Mouse (Mus musculus): Measurements from ENCODE around the gene Wtap. TPM values are rescaled to one million over a fixed set of nuclear protein-coding genes. Genes with fewer than 3 reads are reported as not detected.

The Wtap gene
- polyA plus RNA-seq, 1 experiment, result 31.2 TPM

DNA sequence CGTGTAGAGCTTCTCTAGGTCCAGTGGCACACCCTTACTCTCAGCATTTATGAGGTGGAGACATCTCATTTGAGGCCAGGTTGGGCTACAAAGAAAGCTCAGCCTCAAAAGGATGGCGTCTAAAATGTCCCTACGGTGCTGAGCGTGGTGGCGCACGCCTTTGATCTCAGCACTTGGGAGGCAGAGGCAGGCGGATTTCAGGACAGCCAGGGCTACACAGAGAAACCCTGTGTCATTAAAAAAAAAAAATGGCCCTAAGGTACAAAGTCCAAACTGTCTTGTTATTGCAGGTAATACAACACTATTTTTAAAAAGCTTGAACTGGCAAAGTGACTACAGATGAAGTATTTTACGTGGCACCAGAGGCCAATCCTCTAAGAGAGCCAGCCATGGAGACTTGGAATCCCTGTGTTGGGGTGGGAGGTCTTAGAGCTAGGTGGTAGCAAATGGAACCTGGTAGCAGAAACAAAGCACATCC lies 68.2 kb downstream of the Wtap start:
- TF ChIP-seq POLR2A (IDR thresholded peaks at IDR 0.05; ENCODE audit: control insufficient read depth, extremely low read depth, insufficient read depth, low read length, poor library complexity), result no peak
- no peak overlapping the region for H3K27ac ChIP-seq (ENCODE audit: control insufficient read depth, insufficient read depth, low read length)
- no peak overlapping the region for H3K4me3 ChIP-seq (ENCODE audit: control insufficient read depth, insufficient read depth, low read length)
- 95% methylated on average over 8 of the region's 8 CpGs for WGBS
- peaks cover 50% of the 10 kb centered on the region for H3K36me3 ChIP-seq (ENCODE audit: control insufficient read depth, insufficient read depth, low read length)
- no peaks in the 10 kb centered on the region for H3K27me3 ChIP-seq (ENCODE audit: control insufficient read depth, insufficient read depth, low read length)
- no peaks in the 10 kb centered on the region for H3K4me1 ChIP-seq (replicated peaks; ENCODE audit: control insufficient read depth, insufficient read depth, low read length)
- no peak for DNase-seq

DNA sequence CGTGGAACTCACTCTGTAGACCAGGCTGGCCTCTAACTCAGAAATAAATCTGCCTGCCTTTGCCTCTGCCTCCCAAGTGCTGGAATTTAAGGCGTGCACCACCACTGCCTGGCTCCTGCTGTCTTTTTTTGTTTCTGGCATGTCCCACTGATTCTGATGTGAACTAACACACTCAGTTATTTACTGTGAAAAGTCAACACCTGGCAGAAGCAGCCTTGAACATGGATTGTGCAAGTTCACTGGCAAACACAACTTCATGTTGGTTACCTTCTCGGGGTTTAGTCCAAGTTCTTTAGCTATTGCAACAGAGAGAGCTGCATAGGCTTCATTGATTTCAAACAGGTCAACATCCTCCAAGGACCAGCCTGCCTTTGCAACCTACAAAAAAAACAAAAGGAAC lies 69.0 kb downstream of the Wtap start:
- no peak for DNase-seq
- Histone ChIP-seq H3K4me3 (ENCODE audit: control insufficient read depth, insufficient read depth, low read length) (no peak overlapping the region), H3K36me3 (ENCODE audit: control insufficient read depth, insufficient read depth, low read length) (peaks cover 57% of the 10 kb centered on the region), H3K27me3 (ENCODE audit: control insufficient read depth, insufficient read depth, low read length) (no peaks in the 10 kb centered on the region), H3K27ac (ENCODE audit: control insufficient read depth, insufficient read depth, low read length) (no peak overlapping the region), H3K4me1 (replicated peaks; ENCODE audit: control insufficient read depth, insufficient read depth, low read length) (no peaks in the 10 kb centered on the region)
- no peak for TF ChIP-seq POLR2A (IDR thresholded peaks at IDR 0.05; ENCODE audit: control insufficient read depth, extremely low read depth, insufficient read depth, low read length, poor library complexity)
- TF ChIP-seq CTCF (IDR thresholded peaks at IDR 0.05; ENCODE audit: borderline replicate concordance, control insufficient read depth, extremely low read depth, insufficient read depth, low read length, poor library complexity), result no peak
- WGBS, result 96% methylated on average over 3 of the region's 3 CpGs

- peaks cover 5% of the 10 kb centered on the region; the same call in 1 of the 2 replicates for H3K4me1 ChIP-seq (replicated peaks; ENCODE audit: control insufficient read depth, insufficient read depth, low read length)
- 88% methylated on average over 1 of the region's 1 CpGs for WGBS
- no peak for DNase-seq
- H3K27ac ChIP-seq (ENCODE audit: control insufficient read depth, insufficient read depth, low read length), result no peak overlapping the region
- TF ChIP-seq CTCF (IDR thresholded peaks at IDR 0.05; ENCODE audit: borderline replicate concordance, control insufficient read depth, extremely low read depth, insufficient read depth, low read length, poor library complexity), result no peak
- TF ChIP-seq POLR2A (IDR thresholded peaks at IDR 0.05; ENCODE audit: control insufficient read depth, extremely low read depth, insufficient read depth, low read length, poor library complexity), result no peak
- H3K4me3 ChIP-seq (ENCODE audit: control insufficient read depth, insufficient read depth, low read length), result no peak overlapping the region
- H3K27me3 ChIP-seq (ENCODE audit: control insufficient read depth, insufficient read depth, low read length), result no peaks in the 10 kb centered on the region
- peaks cover 66% of the 10 kb centered on the region for H3K36me3 ChIP-seq (ENCODE audit: control insufficient read depth, insufficient read depth, low read length)
Observed at GRCm38 (mm10) chr17:12921073-12921472, 72.9 kb downstream of the Wtap start.

Other genes with a start within 250 kb of the Wtap start
- gene Igf2r, start 224.5 kb downstream of the Wtap start, polyA plus RNA-seq (2012; rRNA removed), result 27.7 and 31.8 TPM in 2 replicates
- gene Mas1, start 126.0 kb downstream of the Wtap start, polyA plus RNA-seq (2012; rRNA removed), result 0.28 and 0.66 TPM in 2 replicates
- gene Mrgprh, start 118.1 kb downstream of the Wtap start, polyA plus RNA-seq (2012; rRNA removed), result 0.24 TPM in 1 of 2 replicates, not detected in the other
- gene Pnldc1, start 83.9 kb downstream of the Wtap start, polyA plus RNA-seq (2012; rRNA removed), result 1.8 and 2.1 TPM in 2 replicates
- 82.2 and 93.1 TPM in 2 replicates for gene Tcp1, start 78.5 kb downstream of the Wtap start, polyA plus RNA-seq (2012; rRNA removed)
- 48.4 and 54.8 TPM in 2 replicates for gene Mrpl18, start 77.8 kb downstream of the Wtap start, polyA plus RNA-seq (2012; rRNA removed)
- 0.19 and 0.37 TPM in 2 replicates for gene Acat3, start 53.6 kb downstream of the Wtap start, polyA plus RNA-seq (2012; rRNA removed)
- 13.1 and 20.6 TPM in 2 replicates for gene Acat2, start 33.4 kb downstream of the Wtap start, polyA plus RNA-seq (2012; rRNA removed)
- gene Sod2, start 12.7 kb upstream of the Wtap start, polyA plus RNA-seq (2012; rRNA removed), result 256 and 263 TPM in 2 replicates
- 0.16 and 0.36 TPM in 2 replicates for gene Gpr31b, start 58.1 kb upstream of the Wtap start, polyA plus RNA-seq (2012; rRNA removed)
- 0.06 and 0.16 TPM in 2 replicates for gene Tcp10b, start 66.9 kb upstream of the Wtap start, polyA plus RNA-seq (2012; rRNA removed)
- 1.4 and 1.7 TPM in 2 replicates for gene Unc93a, start 137.6 kb upstream of the Wtap start, polyA plus RNA-seq (2012; rRNA removed)
- gene Smok2a, start 227.0 kb upstream of the Wtap start, polyA plus RNA-seq (2012; rRNA removed), result not detected in 2 replicates
- gene Smok2b, start 236.1 kb upstream of the Wtap start, polyA plus RNA-seq (2012; rRNA removed), result not detected in 2 replicates

All from thymus, adult 2 months (tissue).